Mouse (Mus musculus): Measurements from ENCODE around the gene 1700029P11Rik. TPM values are rescaled to one million over a fixed set of nuclear protein-coding genes. Genes with fewer than 3 reads are reported as not detected.
"Not testable (repeated sequence)": the region's sequence is repeated elsewhere in the genome, so short reads cannot be mapped to it uniquely, and the experiment has no call there.

The 1700029P11Rik gene
- polyA plus RNA-seq, 1 experiment from 2014 or later: not detected

DNA sequence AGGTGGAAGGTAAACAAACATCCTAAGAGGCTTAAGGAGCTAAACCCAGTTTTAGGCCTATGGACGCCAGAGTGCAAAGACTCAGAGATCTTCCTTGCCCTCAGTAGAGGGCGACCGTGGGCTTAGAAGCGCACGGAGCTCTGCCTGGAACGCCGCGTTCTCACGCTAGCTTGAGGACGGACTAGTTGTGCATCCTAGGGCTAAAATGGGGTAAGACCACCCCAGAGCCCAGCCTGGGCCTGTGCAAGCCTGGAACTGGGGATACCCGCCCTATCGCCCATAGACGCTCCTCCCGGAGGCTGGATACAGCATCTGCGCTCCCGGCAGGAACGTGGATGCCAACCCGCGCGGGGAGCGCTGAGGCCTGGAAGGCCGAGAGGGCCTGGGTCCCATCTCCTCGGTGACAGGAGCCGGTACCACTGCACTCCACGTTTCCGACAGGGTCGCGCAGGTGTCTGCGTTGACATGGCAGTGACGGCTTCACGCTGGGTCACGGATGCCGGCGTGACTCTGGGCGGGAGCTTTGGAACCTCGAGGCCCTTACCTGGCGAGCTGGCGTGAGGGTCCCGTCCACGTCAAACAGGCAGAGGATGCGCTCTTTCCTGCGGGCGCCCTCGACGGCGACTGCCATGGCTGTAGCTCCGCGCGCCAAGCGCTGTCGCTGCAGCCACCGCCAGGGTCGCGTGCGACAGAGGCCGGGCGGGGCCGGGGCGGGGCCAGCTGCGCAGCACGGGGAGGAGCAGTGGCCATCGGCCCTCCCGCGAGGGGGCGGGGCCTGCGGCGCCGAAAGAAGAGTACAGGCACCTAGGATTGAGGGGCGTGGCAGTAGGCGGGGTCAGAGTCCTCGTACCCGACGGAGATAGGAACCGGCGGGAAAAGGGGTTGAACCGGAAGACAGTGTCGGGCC, 19.9 kb upstream of the 1700029P11Rik start, which contains the start of gene Pmm1:
Gene Pmm1 (minus strand): TSS at position 760 of the 907 bp plus-strand sequence.
- Histone ChIP-seq H3K27me3 (no peaks in the 10 kb centered on the region), H3K4me2 (peak within 1 kb of the TSS; percentile 96), H3K9ac (peak within 1 kb of the TSS; percentile 77), H3K9me3 (no peaks in the 10 kb centered on the region), H3K36me3 (peaks cover 9% of the 10 kb centered on the region), H3K27ac (peak within 1 kb of the TSS; percentile 73), H3K4me1 (peaks cover 5% of the 10 kb centered on the region), H3K4me3 (peak within 1 kb of the TSS; percentile 62)
- under 1% methylated on average over 76 of the region's 77 CpGs for WGBS
- peak; percentile 94 for ATAC-seq (ENCODE audit: insufficient number of reproducible peaks, insufficient read depth, low FRiP score, low TSS enrichment, low read depth)

GRCm38 (mm10) chr15:81961078-81961451, 19.3 kb upstream of the 1700029P11Rik start:
- no peak for ATAC-seq (ENCODE audit: insufficient number of reproducible peaks, insufficient read depth, low FRiP score, low TSS enrichment, low read depth)

DNA sequence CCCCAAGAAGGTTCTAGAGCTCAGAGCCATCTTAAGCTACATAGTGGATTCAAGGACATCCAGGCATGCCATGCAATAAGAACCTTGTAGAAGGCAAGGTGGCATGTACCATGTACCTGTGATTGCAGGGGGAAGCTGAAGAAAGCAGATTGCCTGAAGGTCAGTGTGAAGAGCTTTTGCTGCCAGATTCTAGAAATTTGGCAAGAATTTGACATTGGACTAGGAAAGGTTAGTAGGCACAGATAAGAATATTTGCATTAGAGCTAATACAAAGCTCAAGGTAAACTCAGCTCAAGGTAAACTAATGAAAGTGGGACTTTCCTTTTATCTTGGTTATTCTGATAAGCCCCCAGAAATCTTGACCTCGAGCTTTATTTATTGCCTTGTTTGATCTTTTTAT, 16.1 kb upstream of the 1700029P11Rik start:
- ATAC-seq (ENCODE audit: insufficient number of reproducible peaks, insufficient read depth, low FRiP score, low TSS enrichment, low read depth): no peak
- 67% methylated on average over 1 of the region's 1 CpGs for WGBS
- H3K9me3 ChIP-seq: no peaks in the 10 kb centered on the region

More at GRCm38 (mm10) chr15:81961078-81961451, 19.3 kb upstream of the 1700029P11Rik start:
- Histone ChIP-seq H3K27me3 (no peaks in the 10 kb centered on the region), H3K9me3 (no peaks in the 10 kb centered on the region), H3K4me1 (peaks cover 5% of the 10 kb centered on the region), H3K9ac (0 out of 2 replicates have a peak overlapping the region, but pooled peaks have one; percentile 36), H3K27ac (no peak overlapping the region), H3K4me3 (peak overlapping the region; percentile 62), H3K36me3 (0 out of 2 replicates have a peak, but pooled peaks cover 2% of the 10 kb centered on the region), H3K4me2 (peak overlapping the region; percentile 96)
- 3% methylated on average over 7 of the region's 8 CpGs for WGBS

DNA sequence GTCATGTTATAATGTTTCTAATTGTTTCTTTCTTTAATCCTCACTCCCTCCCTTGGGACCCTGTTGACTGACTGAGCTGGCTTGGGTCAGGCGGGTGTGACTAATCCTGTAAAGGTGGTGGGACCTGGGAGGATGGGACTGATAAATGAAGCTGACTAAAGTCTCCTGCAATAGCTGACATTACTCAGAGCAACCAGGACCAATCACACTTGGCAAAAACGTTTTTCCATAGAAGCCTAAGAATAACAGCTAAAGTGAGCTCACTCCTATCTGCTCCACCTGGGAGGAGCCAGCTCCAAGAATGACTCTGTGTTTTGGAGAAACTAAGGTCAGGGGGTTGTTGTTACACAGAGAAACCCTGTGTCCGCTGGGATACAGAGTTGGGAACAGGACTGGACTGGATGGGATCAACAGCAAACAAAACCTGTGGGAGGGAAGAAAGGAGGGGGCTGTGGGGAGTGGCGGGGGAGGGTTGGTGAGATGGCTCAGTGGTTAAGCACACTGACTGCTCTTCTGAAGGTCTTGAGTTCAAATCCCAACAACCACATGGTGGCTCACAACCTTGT, 15.3 kb upstream of the 1700029P11Rik start:
- ATAC-seq (ENCODE audit: insufficient number of reproducible peaks, insufficient read depth, low FRiP score, low TSS enrichment, low read depth): no peak
- no peak overlapping the region for H3K27ac ChIP-seq
- H3K27me3 ChIP-seq: no peaks in the 10 kb centered on the region
- no peak overlapping the region for H3K4me3 ChIP-seq
- no peaks in the 10 kb centered on the region for H3K9me3 ChIP-seq
- H3K9ac ChIP-seq: no peak overlapping the region
- H3K4me2 ChIP-seq: no peak overlapping the region
- no peaks in the 10 kb centered on the region for H3K36me3 ChIP-seq
- 52% methylated on average over 4 of the region's 4 CpGs for WGBS
- peaks cover 6% of the 10 kb centered on the region; the same call in 1 of the 2 replicates for H3K4me1 ChIP-seq

More for the DNA sequence above, 16.1 kb upstream of the 1700029P11Rik start:
- Histone ChIP-seq H3K27ac (no peak overlapping the region), H3K9ac (no peak overlapping the region), H3K27me3 (no peaks in the 10 kb centered on the region), H3K4me3 (no peak overlapping the region), H3K4me2 (no peak overlapping the region), H3K4me1 (peaks cover 9% of the 10 kb centered on the region), H3K36me3 (no peaks in the 10 kb centered on the region)

- ATAC-seq (ENCODE audit: insufficient number of reproducible peaks, insufficient read depth, low FRiP score, low TSS enrichment, low read depth): no peak
- Histone ChIP-seq H3K9ac (no peak overlapping the region), H3K36me3 (no peaks in the 10 kb centered on the region), H3K27me3 (no peaks in the 10 kb centered on the region), H3K4me3 (no peak overlapping the region), H3K9me3 (no peaks in the 10 kb centered on the region), H3K27ac (no peak overlapping the region), H3K4me2 (no peak overlapping the region), H3K4me1 (peaks cover 6% of the 10 kb centered on the region; the same call in 1 of the 2 replicates)
- 82% methylated on average over 13 of the region's 14 CpGs for WGBS
These were observed 14.1 kb upstream of the 1700029P11Rik start for GRCm38 (mm10) chr15:81966062-81966829.

DNA sequence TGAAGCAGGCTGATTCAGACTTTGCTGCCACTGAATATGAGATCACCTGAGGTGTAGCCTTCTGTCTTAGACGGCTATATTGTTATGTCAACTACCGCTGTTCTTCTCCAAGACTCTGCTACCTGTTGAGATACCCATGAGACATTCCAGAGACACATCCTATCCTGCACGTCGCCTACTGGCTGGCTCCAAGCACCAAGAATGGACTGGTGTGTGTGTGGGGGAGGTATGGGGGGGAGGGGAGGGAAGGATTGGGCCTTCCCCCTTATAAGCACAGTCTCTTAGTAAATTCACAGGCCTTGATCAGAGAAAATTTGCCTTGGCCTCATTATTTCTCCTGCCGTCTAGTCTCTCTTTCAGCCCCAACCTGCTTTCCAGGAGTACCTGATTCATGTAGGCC, 12.5 kb upstream of the 1700029P11Rik start:
- Histone ChIP-seq H3K9me3 (peaks cover 5% of the 10 kb centered on the region; the same call in 1 of the 2 replicates), H3K36me3 (no peaks in the 10 kb centered on the region), H3K4me2 (no peak overlapping the region), H3K27me3 (no peaks in the 10 kb centered on the region), H3K4me1 (peaks cover 6% of the 10 kb centered on the region; the same call in 1 of the 2 replicates), H3K27ac (no peak overlapping the region), H3K9ac (no peak overlapping the region), H3K4me3 (no peak overlapping the region)
- no peak for ATAC-seq (ENCODE audit: insufficient number of reproducible peaks, insufficient read depth, low FRiP score, low TSS enrichment, low read depth)
- WGBS: 89% methylated on average over 5 of the region's 5 CpGs

DNA sequence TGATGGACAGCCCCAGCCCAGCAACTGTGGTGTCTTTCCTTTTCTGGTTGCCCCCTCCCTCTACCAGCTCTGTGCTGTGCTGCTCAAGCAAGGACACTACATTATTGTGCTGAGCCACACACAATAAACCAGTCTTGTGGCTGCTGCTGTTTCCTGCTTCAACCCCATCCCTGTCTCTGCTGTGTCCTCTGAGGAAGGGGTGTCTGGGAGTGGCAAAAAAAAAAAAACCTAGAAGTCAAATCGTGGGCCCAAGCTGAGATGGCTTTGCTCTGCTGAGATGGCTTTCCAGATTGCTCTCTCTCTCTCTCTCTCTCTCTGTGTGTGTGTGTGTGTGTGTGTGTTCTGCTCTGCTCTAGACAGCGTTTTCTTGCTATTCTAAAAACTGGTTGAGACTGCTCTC, 11.9 kb upstream of the 1700029P11Rik start:
- Histone ChIP-seq H3K4me3 (no peak overlapping the region), H3K36me3 (no peaks in the 10 kb centered on the region), H3K27me3 (no peaks in the 10 kb centered on the region), H3K9ac (no peak overlapping the region), H3K4me1 (peaks cover 6% of the 10 kb centered on the region; the same call in 1 of the 2 replicates), H3K27ac (peak overlapping the region; percentile 4; the same call in 1 of the 2 replicates), H3K9me3 (peaks cover 5% of the 10 kb centered on the region), H3K4me2 (no peak overlapping the region)
- WGBS: 48% methylated on average over 2 of the region's 2 CpGs
- ATAC-seq (ENCODE audit: insufficient number of reproducible peaks, insufficient read depth, low FRiP score, low TSS enrichment, low read depth): no peak

- Histone ChIP-seq H3K27ac (no peak overlapping the region), H3K4me3 (no peak overlapping the region), H3K27me3 (no peaks in the 10 kb centered on the region), H3K36me3 (no peaks in the 10 kb centered on the region), H3K9me3 (peaks cover 5% of the 10 kb centered on the region), H3K4me2 (no peak overlapping the region), H3K4me1 (peaks cover 6% of the 10 kb centered on the region; the same call in 1 of the 2 replicates), H3K9ac (no peak overlapping the region)
- ATAC-seq (ENCODE audit: insufficient number of reproducible peaks, insufficient read depth, low FRiP score, low TSS enrichment, low read depth): no peak
- 50% methylated on average over 7 of the region's 7 CpGs for WGBS
These were observed 11.2 kb upstream of the 1700029P11Rik start for GRCm38 (mm10) chr15:81969173-81969572.

GRCm38 (mm10) chr15:81969635-81970034, 10.7 kb upstream of the 1700029P11Rik start:
- H3K36me3 ChIP-seq; H3K27ac ChIP-seq; H3K9ac ChIP-seq; H3K4me2 ChIP-seq; H3K9me3 ChIP-seq; H3K4me1 ChIP-seq; H3K27me3 ChIP-seq; ATAC-seq (ENCODE audit: insufficient number of reproducible peaks, insufficient read depth, low FRiP score, low TSS enrichment, low read depth); H3K4me3 ChIP-seq: not testable (repeated sequence)
- WGBS: 73% methylated on average over 6 of the region's 6 CpGs

- H3K9ac ChIP-seq; H3K36me3 ChIP-seq; H3K27ac ChIP-seq; H3K4me3 ChIP-seq; H3K27me3 ChIP-seq; ATAC-seq (ENCODE audit: insufficient number of reproducible peaks, insufficient read depth, low FRiP score, low TSS enrichment, low read depth); H3K4me1 ChIP-seq; H3K4me2 ChIP-seq; H3K9me3 ChIP-seq: not testable (repeated sequence)
- WGBS: 90% methylated on average over 4 of the region's 4 CpGs
These were observed 9.8 kb upstream of the 1700029P11Rik start for GRCm38 (mm10) chr15:81970498-81970897.

GRCm38 (mm10) chr15:81975156-81975555, 5.2 kb upstream of the 1700029P11Rik start:
- not testable (repeated sequence) for H3K4me3 ChIP-seq; H3K9ac ChIP-seq; H3K9me3 ChIP-seq; H3K4me1 ChIP-seq; H3K4me2 ChIP-seq; ATAC-seq (ENCODE audit: insufficient number of reproducible peaks, insufficient read depth, low FRiP score, low TSS enrichment, low read depth); H3K27ac ChIP-seq; H3K36me3 ChIP-seq; H3K27me3 ChIP-seq
- WGBS: 91% methylated on average over 8 of the region's 8 CpGs
